Mouse (Mus musculus) CD4-positive helper T cell, adult 2 months (primary cell): ENCODE results near the gene Ptpn3.
A peak's percentile ranks its signal among the peaks of the same experiment; 100 is the strongest.

Source experiments
- DNase-seq: peaks from one replicate; pipeline ENCODE4 v3.0.0-alpha.2; 2012; ENCODE audit warnings: low read depth, missing footprints, low spot score

Gene Ptpn3

GRCm38 (mm10) chr4:57266389-57266788, 35.2 kb downstream of the Ptpn3 start:
- DNase-seq: no peak

GRCm38 (mm10) chr4:57263695-57264094, 37.9 kb downstream of the Ptpn3 start:
- no peak for DNase-seq

- peak; percentile 19 for DNase-seq
Observed at GRCm38 (mm10) chr4:57263061-57263685, 38.5 kb downstream of the Ptpn3 start.

- DNase-seq: no peak
Observed at GRCm38 (mm10) chr4:57262451-57262850, 39.2 kb downstream of the Ptpn3 start.

GRCm38 (mm10) chr4:57261813-57262212, 39.8 kb downstream of the Ptpn3 start:
- no peak for DNase-seq

- DNase-seq: no peak
Observed at GRCm38 (mm10) chr4:57258159-57259035, 43.2 kb downstream of the Ptpn3 start.

- DNase-seq: no peak
Observed at GRCm38 (mm10) chr4:57257409-57257808, 44.2 kb downstream of the Ptpn3 start.

- no peak for DNase-seq
Observed at GRCm38 (mm10) chr4:57256761-57257160, 44.9 kb downstream of the Ptpn3 start.

GRCm38 (mm10) chr4:57254412-57254811, 47.2 kb downstream of the Ptpn3 start:
- DNase-seq: no peak

GRCm38 (mm10) chr4:57250636-57251035, 51.0 kb downstream of the Ptpn3 start:
- DNase-seq: no peak

- no peak for DNase-seq
Observed at GRCm38 (mm10) chr4:57249108-57249507, 52.5 kb downstream of the Ptpn3 start.

- DNase-seq: no peak
Observed at GRCm38 (mm10) chr4:57244874-57245273, 56.8 kb downstream of the Ptpn3 start.

- DNase-seq: no peak
Observed at GRCm38 (mm10) chr4:57243312-57243711, 58.3 kb downstream of the Ptpn3 start.

- no peak for DNase-seq
Observed at GRCm38 (mm10) chr4:57240934-57241333, 60.7 kb downstream of the Ptpn3 start.

- no peak for DNase-seq
Observed at GRCm38 (mm10) chr4:57240100-57240499, 61.5 kb downstream of the Ptpn3 start.

- no peak for DNase-seq
Observed at GRCm38 (mm10) chr4:57239112-57239511, 62.5 kb downstream of the Ptpn3 start.

GRCm38 (mm10) chr4:57238118-57238517, 63.5 kb downstream of the Ptpn3 start:
- no peak for DNase-seq

- no peak for DNase-seq
Observed at GRCm38 (mm10) chr4:57236513-57236912, 65.1 kb downstream of the Ptpn3 start.

GRCm38 (mm10) chr4:57235741-57236140, 65.9 kb downstream of the Ptpn3 start:
- DNase-seq: no peak

GRCm38 (mm10) chr4:57234348-57234747, 67.3 kb downstream of the Ptpn3 start:
- no peak for DNase-seq

GRCm38 (mm10) chr4:57232439-57232838, 69.2 kb downstream of the Ptpn3 start:
- DNase-seq: no peak

GRCm38 (mm10) chr4:57231323-57231722, 70.3 kb downstream of the Ptpn3 start:
- DNase-seq: no peak

- no peak for DNase-seq
Observed at GRCm38 (mm10) chr4:57230341-57230740, 71.3 kb downstream of the Ptpn3 start.
